Mouse (Mus musculus) WW6 (cell line): Measurements from ENCODE around the gene Mettl2.
"Not testable (repeated sequence)": the region's sequence is repeated elsewhere in the genome, so short reads cannot be mapped to it uniquely, and the experiment has no call there.

Source experiments
- DNase-seq: peaks from one replicate; pipeline ENCODE4 v3.0.0-alpha.2; 2013; ENCODE audit warnings: low read depth, low spot score

The Mettl2 gene

GRCm38 (mm10) chr11:105125735-105126519, at the start of gene Mettl2:
Gene Mettl2, plus strand, starts transcription at chr11:105126425.
- DNase-seq = peak; percentile 81

- DNase-seq = not testable (repeated sequence)
Measured at GRCm38 (mm10) chr11:105112448-105112847, 13.8 kb upstream of the Mettl2 start.

GRCm38 (mm10) chr11:105117814-105118213, 8.4 kb upstream of the Mettl2 start:
- DNase-seq = no peak

- DNase-seq = no peak
Measured at GRCm38 (mm10) chr11:105120551-105121061, 5.6 kb upstream of the Mettl2 start.

- not testable (repeated sequence) for DNase-seq
Measured at GRCm38 (mm10) chr11:105121792-105122191, 4.4 kb upstream of the Mettl2 start.

GRCm38 (mm10) chr11:105123986-105124385, 2.2 kb upstream of the Mettl2 start:
- peak; percentile 61 for DNase-seq

GRCm38 (mm10) chr11:105126520-105127029, 350 bp downstream of the Mettl2 start:
- no peak for DNase-seq

GRCm38 (mm10) chr11:105135692-105136091, 9.5 kb downstream of the Mettl2 start:
- DNase-seq = no peak

GRCm38 (mm10) chr11:105137255-105137654, 11.0 kb downstream of the Mettl2 start:
- not testable (repeated sequence) for DNase-seq

- DNase-seq = not testable (repeated sequence)
Measured at GRCm38 (mm10) chr11:105140512-105140911, 14.3 kb downstream of the Mettl2 start.

- DNase-seq = no peak
Measured at GRCm38 (mm10) chr11:105141115-105141514, 14.9 kb downstream of the Mettl2 start.

GRCm38 (mm10) chr11:105143564-105143963, 17.3 kb downstream of the Mettl2 start:
- no peak for DNase-seq

- DNase-seq = no peak
Measured at GRCm38 (mm10) chr11:105144084-105144483, 17.9 kb downstream of the Mettl2 start.

- no peak for DNase-seq
Measured at GRCm38 (mm10) chr11:105144508-105145210, 18.4 kb downstream of the Mettl2 start.

GRCm38 (mm10) chr11:105145211-105145610, 19.0 kb downstream of the Mettl2 start:
- no peak for DNase-seq

GRCm38 (mm10) chr11:105146593-105146992, 20.4 kb downstream of the Mettl2 start, which contains the start of gene Gm10842:
Gene Gm10842, plus strand, starts transcription at chr11:105146893.
- no peak for DNase-seq

- no peak for DNase-seq
Measured at GRCm38 (mm10) chr11:105149353-105149752, 23.1 kb downstream of the Mettl2 start.

- no peak for DNase-seq
Measured at GRCm38 (mm10) chr11:105149766-105150165, 23.5 kb downstream of the Mettl2 start.

GRCm38 (mm10) chr11:105150691-105151090, 24.5 kb downstream of the Mettl2 start:
- no peak for DNase-seq

GRCm38 (mm10) chr11:105151226-105152016, 25.2 kb downstream of the Mettl2 start:
- no peak for DNase-seq

- no peak for DNase-seq
Measured at GRCm38 (mm10) chr11:105152017-105152300, 25.7 kb downstream of the Mettl2 start.
